Mouse (Mus musculus): ENCODE data around the gene Wscd2.

DNA sequence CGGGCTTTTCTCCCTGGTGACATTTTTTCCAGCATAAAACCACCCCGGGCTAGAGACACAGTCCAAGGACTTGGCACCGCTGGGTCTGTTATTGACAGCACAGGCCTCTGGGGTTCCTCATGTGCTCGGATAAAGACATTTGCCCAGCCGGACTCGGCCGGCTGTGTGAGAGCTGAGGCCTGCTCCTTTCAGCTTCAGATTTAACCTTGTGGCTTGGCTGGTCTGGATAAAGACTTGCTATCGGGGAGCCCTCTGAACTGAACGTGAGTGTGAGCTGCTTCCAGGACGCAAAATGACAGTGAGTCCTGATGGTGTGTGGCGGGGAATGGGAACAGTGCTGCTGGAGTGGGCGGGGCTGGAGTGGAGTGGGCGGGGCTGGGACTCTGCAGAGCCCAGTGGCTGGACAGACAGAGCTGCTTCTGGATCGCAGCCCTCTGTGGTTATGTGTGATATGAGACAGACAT lies 26.8 kb downstream of the Wscd2 start:
- no peak for TF ChIP-seq GATA1 (IDR thresholded peaks at IDR 0.05; ENCODE audit: borderline replicate concordance, low read length)
- no peak for TF ChIP-seq FLI1 (IDR thresholded peaks at IDR 0.05; ENCODE audit: low read length)

All from megakaryocyte, embryonic 14.5 days (primary cell).